Mouse (Mus musculus) CD4-positive, CD25-positive, alpha-beta regulatory T cell, adult 4 months (primary cell): Measurements from ENCODE around the gene Stk11. TPM values are rescaled to one million over a fixed set of nuclear protein-coding genes. Genes with fewer than 3 reads are reported as not detected.
A peak's percentile ranks its signal among the peaks of the same experiment; 100 is the strongest.
"Not testable (repeated sequence)": the region's sequence is repeated elsewhere in the genome, so short reads cannot be mapped to it uniquely, and the experiment has no call there.

Experiments used
- ATAC-seq: one replicate; pipeline ENCODE4 v1.8.0; 2017
- polyA plus RNA-seq, 2 experiments: library from polyadenylated mRNA; unstranded; fragments of 100-300 nt; shearing (Covaris generic); gene quantifications; one replicate each; pipeline ENCODE4 v1.2.1; 2017

Gene Stk11
- polyA plus RNA-seq, 2 experiments from 2014 or later = 19.2 to 30.7 TPM

GRCm38 (mm10) chr10:80157141-80157929, 41.7 kb downstream of the Stk11 start:
- ATAC-seq = no peak

- ATAC-seq = peak; percentile 48
Observed at GRCm38 (mm10) chr10:80158307-80158986, 42.8 kb downstream of the Stk11 start.

DNA sequence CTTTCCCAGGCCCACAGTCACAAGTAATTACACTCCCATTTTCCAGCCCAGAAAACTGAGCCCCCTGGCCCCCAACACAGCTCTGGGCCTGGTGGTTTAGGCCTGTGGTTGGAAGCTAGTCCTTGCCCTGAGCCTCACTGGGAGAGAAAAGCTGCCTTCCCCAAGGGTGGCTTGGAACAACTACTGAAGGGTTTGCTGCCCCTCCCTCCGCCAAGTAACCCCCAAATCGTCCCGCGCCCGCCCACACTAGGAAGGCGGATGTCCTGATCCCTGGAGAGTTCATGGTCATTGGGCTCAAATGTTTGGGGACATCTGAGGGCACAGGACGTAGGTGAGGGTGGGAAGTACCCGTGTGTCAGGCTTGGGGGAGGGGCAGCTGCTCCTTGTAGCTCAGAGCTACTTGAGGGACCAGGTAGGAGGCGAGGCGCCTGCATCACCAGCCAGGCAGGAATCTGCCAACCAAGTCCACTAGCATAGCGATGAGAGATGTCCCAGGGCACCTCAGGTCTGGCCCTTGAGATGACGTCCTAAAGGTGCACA, 43.5 kb downstream of the Stk11 start:
- ATAC-seq = peak; percentile 5

- ATAC-seq = peak; percentile 85
Observed at GRCm38 (mm10) chr10:80159561-80160454, 44.2 kb downstream of the Stk11 start.

- no peak for ATAC-seq
Observed at GRCm38 (mm10) chr10:80160455-80161371, 45.1 kb downstream of the Stk11 start.

DNA sequence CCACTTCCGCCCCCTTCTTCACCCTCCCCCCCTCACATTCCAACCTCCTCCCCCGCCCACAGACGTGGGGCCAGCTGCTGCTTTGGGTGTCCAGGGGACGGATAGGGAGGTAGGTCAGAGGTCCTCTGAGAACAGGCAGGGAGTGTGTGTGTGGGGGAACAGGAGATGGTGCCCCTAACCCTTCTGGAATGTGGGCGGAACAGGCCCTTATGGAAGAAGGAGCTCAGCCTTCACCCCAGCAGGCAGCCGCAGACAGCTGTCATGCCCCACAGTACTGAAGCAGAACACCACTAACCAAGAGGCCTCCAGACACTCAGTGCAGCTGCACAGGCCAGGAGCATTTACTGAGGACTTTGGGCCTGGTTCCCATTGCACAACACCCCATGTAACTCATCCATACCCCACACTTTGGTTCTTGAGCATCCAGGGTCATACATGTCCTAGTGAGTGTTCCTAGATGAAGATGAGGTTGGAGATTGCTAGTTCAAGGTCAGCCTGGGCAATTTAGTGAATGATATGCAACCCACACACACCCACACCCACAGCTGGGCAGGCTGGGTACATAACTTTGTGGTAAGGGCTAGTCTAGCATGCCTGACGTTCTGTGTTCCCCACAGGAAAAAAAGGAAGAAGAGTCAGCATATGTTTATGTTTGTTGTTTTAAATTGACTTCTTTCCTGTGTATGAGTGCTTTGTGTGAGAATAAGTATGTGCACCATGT, 46.1 kb downstream of the Stk11 start:
- no peak for ATAC-seq

DNA sequence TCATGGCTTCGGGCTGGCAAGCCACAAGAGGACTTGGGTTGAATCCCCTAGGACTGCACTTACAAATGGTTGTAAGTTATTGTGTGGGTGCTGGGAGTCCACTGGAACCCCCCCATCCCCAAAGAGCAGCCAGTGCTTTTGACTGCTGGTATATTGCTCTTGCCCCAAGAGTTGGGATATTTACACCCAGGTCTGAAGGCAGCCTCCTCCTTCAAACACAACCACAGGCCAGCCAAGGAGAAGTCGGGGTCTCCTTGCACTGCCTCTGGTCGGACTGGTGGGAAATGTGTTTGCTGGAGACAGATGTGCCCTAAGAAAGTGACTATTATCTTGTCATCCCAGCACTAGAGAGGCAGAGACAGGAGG, 46.6 kb downstream of the Stk11 start:
- no peak for ATAC-seq

DNA sequence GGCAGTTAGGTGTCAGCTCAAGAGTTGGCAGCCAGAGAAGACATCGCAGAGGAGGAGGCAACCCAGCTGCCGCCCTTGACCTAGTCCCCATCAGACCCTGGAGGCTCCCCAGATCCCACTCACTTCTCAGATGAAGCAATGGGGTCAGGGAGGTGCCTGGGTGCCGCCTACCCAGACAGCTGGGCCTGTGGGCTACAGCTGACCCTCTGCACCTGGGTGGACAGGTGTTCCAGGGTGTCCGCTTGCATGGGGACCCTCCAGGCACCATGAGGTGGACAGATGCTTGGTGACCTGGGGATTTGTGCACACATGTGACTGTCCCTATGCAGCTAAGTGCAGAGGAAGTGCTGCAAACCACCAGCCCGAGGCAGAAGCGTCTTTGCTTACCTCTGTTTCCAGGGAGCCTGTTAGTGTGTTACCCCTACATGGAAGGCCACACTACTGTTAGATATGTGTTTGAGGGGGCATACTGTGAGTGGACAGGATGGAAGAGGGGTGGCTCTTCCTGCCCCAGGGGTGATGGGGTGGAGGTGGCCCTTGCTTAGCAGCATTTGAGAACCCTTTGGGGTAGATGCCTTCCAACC, 47.2 kb downstream of the Stk11 start:
- ATAC-seq = no peak

GRCm38 (mm10) chr10:80163721-80164120, 48.1 kb downstream of the Stk11 start:
- ATAC-seq = no peak

GRCm38 (mm10) chr10:80164161-80164997, 48.8 kb downstream of the Stk11 start:
- ATAC-seq = no peak

DNA sequence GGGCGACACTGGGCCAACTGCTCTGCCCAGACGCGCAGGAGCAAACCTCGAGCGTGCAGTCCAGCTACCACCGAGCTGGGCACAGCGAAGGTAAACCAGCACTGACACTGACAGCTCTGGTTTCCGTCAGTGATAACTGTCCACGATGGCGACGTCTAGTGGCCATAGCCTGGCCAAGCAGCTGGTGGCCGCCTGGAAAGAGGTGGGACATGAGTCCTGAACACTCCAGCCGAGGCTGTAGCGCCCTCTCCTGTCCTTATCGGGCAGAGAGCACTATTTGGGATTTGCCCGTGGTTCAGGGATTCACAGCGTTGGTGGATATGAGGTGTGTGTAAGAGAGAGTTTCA, 49.4 kb downstream of the Stk11 start:
- peak; percentile 32 for ATAC-seq

GRCm38 (mm10) chr10:80165392-80166128, 50.0 kb downstream of the Stk11 start, which contains the start of gene Cirbp:
Gene Cirbp (plus strand): TSS chr10:80165985.
- no peak for ATAC-seq

- ATAC-seq = not testable (repeated sequence)
Observed at GRCm38 (mm10) chr10:80166136-80166535, 50.5 kb downstream of the Stk11 start.

DNA sequence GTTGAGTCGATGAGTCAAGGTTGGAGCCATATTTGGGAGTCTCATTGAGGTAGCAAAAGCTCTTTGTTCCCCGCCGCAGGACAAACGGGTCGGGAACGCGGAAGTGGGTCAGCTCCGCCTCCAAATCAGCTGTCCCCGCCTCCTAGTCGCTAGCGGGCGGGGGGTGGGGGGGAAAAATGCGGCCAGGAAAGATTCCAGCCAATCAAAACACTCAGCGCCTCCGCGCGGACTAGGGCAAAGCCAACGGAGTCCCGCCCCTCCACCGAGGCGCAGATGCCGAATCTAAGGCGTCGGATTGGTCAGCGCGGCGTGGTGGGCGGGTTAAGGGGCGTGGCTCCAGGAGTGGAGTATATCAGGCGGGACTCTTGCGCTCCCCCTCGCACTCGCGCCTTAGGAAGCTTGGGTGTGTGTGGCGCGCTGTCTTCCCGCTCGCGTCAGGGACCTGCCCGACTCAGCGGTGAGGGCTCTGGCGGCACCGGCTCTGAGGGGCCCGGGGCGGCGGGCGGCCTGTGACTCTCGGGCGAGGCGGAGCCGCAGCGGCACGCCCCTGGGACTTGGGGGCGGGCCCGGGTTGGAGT, 51.9 kb downstream of the Stk11 start:
- ATAC-seq = peak; percentile 88

- no peak for ATAC-seq
Observed at GRCm38 (mm10) chr10:80168038-80168661, 52.5 kb downstream of the Stk11 start.

GRCm38 (mm10) chr10:80169070-80169469, 53.5 kb downstream of the Stk11 start:
- ATAC-seq = no peak

GRCm38 (mm10) chr10:80169651-80170050, 54.0 kb downstream of the Stk11 start:
- ATAC-seq = no peak

DNA sequence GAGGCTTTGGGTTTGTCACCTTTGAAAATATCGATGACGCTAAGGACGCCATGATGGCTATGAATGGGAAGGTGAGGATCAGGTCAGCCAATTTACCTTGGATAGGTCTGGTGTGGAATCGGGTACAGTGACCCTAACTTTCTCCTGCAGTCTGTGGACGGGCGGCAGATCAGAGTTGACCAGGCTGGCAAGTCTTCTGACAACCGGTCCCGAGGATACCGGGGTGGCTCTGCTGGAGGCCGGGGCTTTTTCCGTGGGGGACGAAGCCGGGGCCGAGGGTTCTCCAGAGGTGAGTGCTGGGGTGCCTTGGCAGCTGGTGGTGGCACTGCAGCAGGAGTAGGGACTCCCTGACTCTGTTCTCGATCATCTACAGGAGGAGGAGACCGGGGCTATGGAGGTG, 54.4 kb downstream of the Stk11 start:
- ATAC-seq = no peak
